31 mouse cellular contexts compared by ENCODE assay signal in the genomic region with DNA sequence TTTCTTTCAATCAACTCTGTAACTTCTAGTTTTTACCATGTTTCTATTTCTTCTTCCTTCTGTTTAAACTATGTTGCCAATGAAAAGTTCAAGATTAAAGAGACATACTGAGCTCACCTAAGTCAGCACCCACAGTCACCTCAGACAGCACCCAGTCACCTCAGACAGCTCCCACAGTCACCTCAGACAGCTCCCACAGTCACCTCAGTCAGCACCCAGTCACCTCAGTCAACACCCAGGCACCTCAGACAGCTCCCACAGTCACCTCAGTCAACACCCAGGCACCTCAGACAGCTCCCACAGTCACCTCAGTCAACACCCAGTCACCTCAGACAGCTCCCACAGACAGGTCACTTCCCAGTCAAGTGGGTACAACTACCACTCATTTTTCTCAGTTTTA. TPM values are rescaled to one million over a fixed set of nuclear protein-coding genes. Genes with fewer than 3 reads are reported as not detected.
DNase-seq lines count a peak whose midpoint lies in the region; ATAC-seq and TF ChIP-seq lines count a peak whose summit lies in the region.
"Had no signal": no experiment of that assay in that cellular context is flagged by ENCODE, and none has a peak within 500 bp of the region (broad histone marks: within the 10 kb centered on the region; RNA-seq: fewer than 3 reads in every experiment).

No protein-coding gene starts in this region.

- no peak for TF ChIP-seq CTCF in heart, adult 2 months (IDR thresholded peaks at IDR 0.05)

- no peak overlapping the region for H3K27ac ChIP-seq in heart, embryonic 10.5 days
- no peak overlapping the region for H3K27ac ChIP-seq in heart, adult 2 months
- H3K27ac ChIP-seq: embryonic facial prominence, embryonic 12.5 days; forebrain, embryonic 13.5 days; hindbrain, embryonic 15.5 days had no signal

- H3K9me3 ChIP-seq in heart, embryonic 10.5 days = no peaks in the 10 kb centered on the region
- H3K9me3 ChIP-seq: embryonic facial prominence, embryonic 12.5 days; forebrain, embryonic 13.5 days; G1E; heart, embryonic 12.5 days; hindbrain, embryonic 15.5 days had no signal

- H3K36me3 ChIP-seq in heart, embryonic 10.5 days = no peaks in the 10 kb centered on the region
- H3K36me3 ChIP-seq in heart, adult 2 months (ENCODE audit: control insufficient read depth, insufficient read depth, low read length) = no peaks in the 10 kb centered on the region
- H3K36me3 ChIP-seq: embryonic facial prominence, embryonic 12.5 days; G1E; heart, embryonic 12.5 days; hindbrain, embryonic 15.5 days had no signal

- peak; percentile 72 for DNase-seq in heart, embryonic 10.5 days (ENCODE audit: low spot score)
- no peak for DNase-seq in heart, adult 2 months
- peak; percentile 69 for DNase-seq in CD4-positive, CD25-positive, alpha-beta regulatory T cell, adult 2 months (ENCODE audit: low read depth, low spot score)
- no peak for DNase-seq in layer of hippocampus, adult 18-20 months (ENCODE audit: low spot score in 2 of 2)
- no peak for DNase-seq in right cerebral cortex, postnatal 4 days
- DNase-seq in Muller cell, postnatal 12 days (ENCODE audit: inconsistent ontology term) = no peak
- DNase-seq: adrenal gland, adult 8-10 months; adrenal gland, postnatal 36 days; cerebellum, adult 11 months; cerebellum, adult 8-10 months; cerebellum, postnatal 25 days; forebrain, postnatal 0 days; gastrocnemius, postnatal 36 days; heart, adult 18-20 months had no signal

- TF ChIP-seq POLR2A in heart, adult 2 months (IDR thresholded peaks at IDR 0.05; ENCODE audit: insufficient read depth, low read depth, low read length) = no peak

- H3K79me2 ChIP-seq in heart, adult 2 months (replicated peaks; ENCODE audit: control insufficient read depth, insufficient read depth, low read length) = no peaks in the 10 kb centered on the region

- no peaks in the 10 kb centered on the region for H3K27me3 ChIP-seq in heart, embryonic 10.5 days (ENCODE audit: insufficient read depth, poor library complexity, severe bottlenecking)
- no peaks in the 10 kb centered on the region for H3K27me3 ChIP-seq in heart, adult 2 months (ENCODE audit: control insufficient read depth, insufficient read depth, low read length)
- H3K27me3 ChIP-seq: embryonic facial prominence, embryonic 12.5 days; forebrain, embryonic 13.5 days; heart, embryonic 12.5 days; hindbrain, embryonic 15.5 days; Patski had no signal

- peak; percentile 41; the same call in 1 of the 2 replicates for ATAC-seq in erythroblast, adult 5-6 weeks (replicated peaks; ENCODE audit: low FRiP score, poor library complexity, severe bottlenecking)
- ATAC-seq: activated CD4-positive, CD25-positive, alpha-beta regulatory T cell, adult 4 months; forebrain, embryonic 13.5 days; forebrain, postnatal 0 days; intestine, postnatal 0 days; Patski had no signal

- no peak for TF ChIP-seq EP300 in heart, adult 2 months (IDR thresholded peaks at IDR 0.05; ENCODE audit: insufficient read depth, low read depth, low read length)

- intact Hi-C loops in heart, adult 2 months (cut with DNase I) = no loop called here

- no peaks in the 10 kb centered on the region for H3K4me1 ChIP-seq in heart, embryonic 10.5 days
- no peaks in the 10 kb centered on the region for H3K4me1 ChIP-seq in heart, adult 2 months (ENCODE audit: control insufficient read depth, insufficient read depth, low read length)
- H3K4me1 ChIP-seq: embryonic facial prominence, embryonic 12.5 days; forebrain, embryonic 13.5 days; heart, embryonic 12.5 days; hindbrain, embryonic 15.5 days had no signal

- no peak overlapping the region for H3K9ac ChIP-seq in heart, adult 2 months (ENCODE audit: low read depth, low read length)
- H3K9ac ChIP-seq: embryonic facial prominence, embryonic 12.5 days; forebrain, embryonic 13.5 days; forebrain, postnatal 0 days; heart, embryonic 12.5 days; hindbrain, embryonic 15.5 days had no signal

- H3K4me3 ChIP-seq in heart, embryonic 10.5 days = no peak overlapping the region
- H3K4me3 ChIP-seq in heart, adult 2 months = no peak overlapping the region
- H3K4me3 ChIP-seq: embryonic facial prominence, embryonic 12.5 days; forebrain, embryonic 13.5 days; heart, embryonic 12.5 days; hindbrain, embryonic 15.5 days had no signal

RNA-seq across cellular contexts. Expression of gene Ctss, which starts 15.6 kb away (rescaled TPM):
- 0.96 and 1.9 TPM in 2 replicates for polyA plus RNA-seq in heart, embryonic 10.5 days (2016; fragmentation: Nextera tagmentation; extraction: Ambion mirVana)
- total RNA-seq in heart, adult 2 months (2021) = 10 to 100 TPM; 15.3 to 16.5 TPM
- polyA plus RNA-seq in heart, adult 2 months (2012; rRNA removed) = 10.3 and 12.4 TPM in 2 replicates
- 96.5 and 125 TPM in 2 replicates for total RNA-seq in erythroblast, adult 5-6 weeks (2015; ENCODE audit: low replicate concordance)
- 142 and 143 TPM in 2 replicates for total RNA-seq in erythroblast, adult 5-6 weeks (2017; ENCODE audit: low replicate concordance)
- 10 to 100 TPM; 72.3 to 90.7 TPM for total RNA-seq in layer of hippocampus, adult 18-20 months (2021)
- polyA plus RNA-seq: C2C12, G1E, Patski had no signal

RNA-seq across cellular contexts. Expression of gene Hormad1, which starts 17.3 kb away (rescaled TPM):
- 0.19 TPM in 1 of 2 replicates, not detected in the other for polyA plus RNA-seq in heart, embryonic 10.5 days (2016; fragmentation: Nextera tagmentation; extraction: Ambion mirVana)
- total RNA-seq in heart, adult 2 months (2021) = not detected
- not detected in 2 replicates for polyA plus RNA-seq in heart, adult 2 months (2012; rRNA removed)
- total RNA-seq in erythroblast, adult 5-6 weeks (2015; ENCODE audit: low replicate concordance) = not detected in 2 replicates
- total RNA-seq in erythroblast, adult 5-6 weeks (2017; ENCODE audit: low replicate concordance) = not detected in 2 replicates
- total RNA-seq in layer of hippocampus, adult 18-20 months (2021) = not detected
- total RNA-seq: adrenal gland, adult 8-10 months; adrenal gland, postnatal 36 days; forebrain, postnatal 0 days; gastrocnemius, adult 8-10 months; gastrocnemius, postnatal 36 days; heart, adult 18-20 months; heart, postnatal 25 days had no signal
- polyA plus RNA-seq: activated CD4-positive, CD25-positive, alpha-beta regulatory T cell, adult 4 months; brain, embryonic 14.5 days; C2C12; cortical plate, adult 2 months; embryonic facial prominence, embryonic 12.5 days; forebrain, embryonic 13.5 days; forebrain, postnatal 0 days; G1E; heart, embryonic 12.5 days; heart, embryonic 16.5 days; hindbrain, embryonic 11.5 days; hindbrain, embryonic 15.5 days; inflammation-experienced regulatory T-cells, adult 6 months; intestine, postnatal 0 days; Patski had no signal

RNA-seq across cellular contexts. Expression of gene Ctsk, which starts 43.1 kb away (rescaled TPM):
- 4.2 and 10.2 TPM in 2 replicates for polyA plus RNA-seq in heart, embryonic 10.5 days (2016; fragmentation: Nextera tagmentation; extraction: Ambion mirVana)
- 1 to 10 TPM; 7.4 to 8.7 TPM for total RNA-seq in heart, adult 2 months (2021)
- polyA plus RNA-seq in heart, adult 2 months (2012; rRNA removed) = 5.4 and 9.1 TPM in 2 replicates
- 5.2 TPM in 1 of 2 replicates, not detected in the other for total RNA-seq in erythroblast, adult 5-6 weeks (2015; ENCODE audit: low replicate concordance)
- 1.0 TPM in 1 of 2 replicates, not detected in the other for total RNA-seq in erythroblast, adult 5-6 weeks (2017; ENCODE audit: low replicate concordance)
- total RNA-seq in layer of hippocampus, adult 18-20 months (2021) = 1 to 10 TPM; 2.3 to 2.9 TPM
- polyA plus RNA-seq: activated CD4-positive, CD25-positive, alpha-beta regulatory T cell, adult 4 months; G1E had no signal

RNA-seq across cellular contexts. Expression of gene Golph3l, which starts 46.6 kb away (rescaled TPM):
- 23.4 and 25.4 TPM in 2 replicates for polyA plus RNA-seq in heart, embryonic 10.5 days (2016; fragmentation: Nextera tagmentation; extraction: Ambion mirVana)
- 10 to 100 TPM; 15.6 to 17.8 TPM for total RNA-seq in heart, adult 2 months (2021)
- polyA plus RNA-seq in heart, adult 2 months (2012; rRNA removed) = 6.0 and 11.5 TPM in 2 replicates
- total RNA-seq in erythroblast, adult 5-6 weeks (2015; ENCODE audit: low replicate concordance) = 73.8 and 84.0 TPM in 2 replicates
- 115 and 116 TPM in 2 replicates for total RNA-seq in erythroblast, adult 5-6 weeks (2017; ENCODE audit: low replicate concordance)
- total RNA-seq in layer of hippocampus, adult 18-20 months (2021) = 10 to 100 TPM; 22.5 to 25.9 TPM

Comparison
In these comparisons a context has a peak if more than half of its experiments do, and no peak if none do; other contexts are left out.
1. DNase-seq: peak in heart, embryonic 10.5 days (single experiment) and CD4-positive, CD25-positive, alpha-beta regulatory T cell, adult 2 months (single experiment); none in heart, adult 2 months (0 of 2), layer of hippocampus, adult 18-20 months (0 of 2), right cerebral cortex, postnatal 4 days (single experiment) and Muller cell, postnatal 12 days (single experiment).
2. RNA of gene Ctss, which starts 15.6 kb away (total RNA-seq): 96.5 to 143 TPM in erythroblast, adult 5-6 weeks and 72.3 to 90.7 TPM in layer of hippocampus, adult 18-20 months; 15.3 to 16.5 TPM in heart, adult 2 months; every median in the first group is over 4 times any median in the second.